Mouse (Mus musculus): ENCODE measurements around the gene Il2. TPM values are rescaled to one million over a fixed set of nuclear protein-coding genes. Genes with fewer than 3 reads are reported as not detected.

Gene Il2
- not detected for total RNA-seq (2022)

- DNase-seq (ENCODE audit: low spot score in 2 of 2) = no peak
Measured at GRCm38 (mm10) chr3:37125655-37126054, at the start of gene Il2. TSS of gene Il2 (minus strand) at chr3:37125959.

GRCm38 (mm10) chr3:37174711-37175572 is 49.2 kb upstream of the Il2 start:
- DNase-seq (ENCODE audit: low spot score in 2 of 2) = no peak

- no peak for DNase-seq (ENCODE audit: low spot score in 2 of 2)
Measured at GRCm38 (mm10) chr3:37173285-37173684, 47.5 kb upstream of the Il2 start.

GRCm38 (mm10) chr3:37169283-37169682 is 43.5 kb upstream of the Il2 start:
- DNase-seq (ENCODE audit: low spot score in 2 of 2) = no peak

GRCm38 (mm10) chr3:37161096-37161495 is 35.3 kb upstream of the Il2 start:
- DNase-seq (ENCODE audit: low spot score in 2 of 2) = no peak

GRCm38 (mm10) chr3:37158246-37158645 is 32.5 kb upstream of the Il2 start:
- DNase-seq (ENCODE audit: low spot score in 2 of 2) = no peak

GRCm38 (mm10) chr3:37157082-37157481 is 31.3 kb upstream of the Il2 start:
- DNase-seq (ENCODE audit: low spot score in 2 of 2) = no peak

- DNase-seq (ENCODE audit: low spot score in 2 of 2) = no peak
Measured at GRCm38 (mm10) chr3:37154396-37154795, 28.6 kb upstream of the Il2 start.

- no peak for DNase-seq (ENCODE audit: low spot score in 2 of 2)
Measured at GRCm38 (mm10) chr3:37153004-37153403, 27.2 kb upstream of the Il2 start.

- DNase-seq (ENCODE audit: low spot score in 2 of 2) = no peak
Measured at GRCm38 (mm10) chr3:37152274-37152673, 26.5 kb upstream of the Il2 start.

GRCm38 (mm10) chr3:37146810-37147209 is 21.1 kb upstream of the Il2 start:
- DNase-seq (ENCODE audit: low spot score in 2 of 2) = no peak

GRCm38 (mm10) chr3:37146406-37146805 is 20.6 kb upstream of the Il2 start:
- DNase-seq (ENCODE audit: low spot score in 2 of 2) = no peak

GRCm38 (mm10) chr3:37144979-37145378 is 19.2 kb upstream of the Il2 start:
- DNase-seq (ENCODE audit: low spot score in 2 of 2) = no peak

GRCm38 (mm10) chr3:37141827-37142226 is 16.1 kb upstream of the Il2 start:
- DNase-seq (ENCODE audit: low spot score in 2 of 2) = no peak

GRCm38 (mm10) chr3:37140168-37140906 is 14.6 kb upstream of the Il2 start:
- no peak for DNase-seq (ENCODE audit: low spot score in 2 of 2)

- DNase-seq (ENCODE audit: low spot score in 2 of 2) = no peak
Measured at GRCm38 (mm10) chr3:37139192-37139591, 13.4 kb upstream of the Il2 start.

GRCm38 (mm10) chr3:37137231-37137630 is 11.5 kb upstream of the Il2 start:
- DNase-seq (ENCODE audit: low spot score in 2 of 2) = no peak

- DNase-seq (ENCODE audit: low spot score in 2 of 2) = no peak
Measured at GRCm38 (mm10) chr3:37129063-37129462, 3.3 kb upstream of the Il2 start.

GRCm38 (mm10) chr3:37128269-37128668 is 2.5 kb upstream of the Il2 start:
- no peak for DNase-seq (ENCODE audit: low spot score in 2 of 2)

GRCm38 (mm10) chr3:37126162-37126561 is 403 bp upstream of the Il2 start:
- no peak for DNase-seq (ENCODE audit: low spot score in 2 of 2)

GRCm38 (mm10) chr3:37090721-37091120 is 35.0 kb downstream of the Il2 start:
- no peak for DNase-seq (ENCODE audit: low spot score in 2 of 2)

- no peak for DNase-seq (ENCODE audit: low spot score in 2 of 2)
Measured at GRCm38 (mm10) chr3:37084860-37085259, 40.9 kb downstream of the Il2 start.

GRCm38 (mm10) chr3:37073211-37073610 is 52.5 kb downstream of the Il2 start:
- no peak for DNase-seq (ENCODE audit: low spot score in 2 of 2)
